Mouse (Mus musculus) macrophage (primary cell): ENCODE data around the gene E030018B13Rik. TPM values are rescaled to one million over a fixed set of nuclear protein-coding genes. Genes with fewer than 3 reads are reported as not detected.

Source experiments
- H3K27ac ChIP-seq: fragments of 350-480 bp; formaldehyde crosslinking; 2 replicates; pipeline ENCODE4 v1.9.0; 2021
- H3K36me3 ChIP-seq: fragments of 350-480 bp; formaldehyde crosslinking; 2 replicates; pipeline ENCODE4 v1.9.0; 2021; ENCODE audit errors: inconsistent target
- H3K4me3 ChIP-seq: fragments of 350-480 bp; formaldehyde crosslinking; 2 replicates; pipeline ENCODE4 v1.9.0; 2021; ENCODE audit errors: inconsistent target
- H3K79me2 ChIP-seq: fragments of 350-480 bp; formaldehyde crosslinking; 2 replicates; pipeline ENCODE4 v1.9.0; 2021; ENCODE audit errors: inconsistent target
- WGBS: methylation state at CpG from one replicate; pipeline ENCODE4 v1.1.7; 2026; ENCODE audit warnings: inconsistent platforms; ENCODE audit not compliant: missing documents; 5-methylcytosine and 5-hydroxymethylcytosine counted together
- polyA plus RNA-seq: library from polyadenylated mRNA; stranded (reverse); fragments of 250-400 nt; gene quantifications from 3 replicates; pipeline ENCODE4 v1.2.4, GENCODE M21; 2018; ENCODE audit warnings: inconsistent platforms

Gene E030018B13Rik
- polyA plus RNA-seq, 1 experiment from 2014 or later = not detected

DNA sequence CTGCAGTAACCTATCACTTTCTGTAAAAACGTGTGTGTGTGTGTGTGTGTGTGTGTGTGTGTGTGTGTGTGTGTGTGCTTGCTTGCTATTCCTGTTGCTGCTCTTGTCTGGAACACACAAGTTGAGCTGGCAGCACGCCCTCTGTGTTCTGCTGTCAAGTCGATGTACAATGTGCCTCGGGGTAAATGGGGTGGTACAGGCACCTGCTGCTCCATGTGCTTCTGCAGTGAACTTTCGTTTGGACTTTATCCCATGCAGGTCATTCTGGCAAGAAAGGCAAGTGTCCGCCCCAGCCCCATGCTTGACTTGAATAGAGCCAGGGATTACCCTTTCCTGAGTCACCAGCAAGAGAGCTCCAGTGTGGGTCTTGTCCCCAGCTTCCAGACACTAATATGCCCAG lies 1.0 kb downstream of the E030018B13Rik start:
- Histone ChIP-seq H3K4me3 (no peak overlapping the region), H3K79me2 (peaks cover 99% of the 10 kb centered on the region), H3K27ac (no peak overlapping the region), H3K36me3 (0 out of 2 replicates have a peak, but pooled peaks cover 7% of the 10 kb centered on the region)
- 68% methylated on average over 6 of the region's 6 CpGs for WGBS

DNA sequence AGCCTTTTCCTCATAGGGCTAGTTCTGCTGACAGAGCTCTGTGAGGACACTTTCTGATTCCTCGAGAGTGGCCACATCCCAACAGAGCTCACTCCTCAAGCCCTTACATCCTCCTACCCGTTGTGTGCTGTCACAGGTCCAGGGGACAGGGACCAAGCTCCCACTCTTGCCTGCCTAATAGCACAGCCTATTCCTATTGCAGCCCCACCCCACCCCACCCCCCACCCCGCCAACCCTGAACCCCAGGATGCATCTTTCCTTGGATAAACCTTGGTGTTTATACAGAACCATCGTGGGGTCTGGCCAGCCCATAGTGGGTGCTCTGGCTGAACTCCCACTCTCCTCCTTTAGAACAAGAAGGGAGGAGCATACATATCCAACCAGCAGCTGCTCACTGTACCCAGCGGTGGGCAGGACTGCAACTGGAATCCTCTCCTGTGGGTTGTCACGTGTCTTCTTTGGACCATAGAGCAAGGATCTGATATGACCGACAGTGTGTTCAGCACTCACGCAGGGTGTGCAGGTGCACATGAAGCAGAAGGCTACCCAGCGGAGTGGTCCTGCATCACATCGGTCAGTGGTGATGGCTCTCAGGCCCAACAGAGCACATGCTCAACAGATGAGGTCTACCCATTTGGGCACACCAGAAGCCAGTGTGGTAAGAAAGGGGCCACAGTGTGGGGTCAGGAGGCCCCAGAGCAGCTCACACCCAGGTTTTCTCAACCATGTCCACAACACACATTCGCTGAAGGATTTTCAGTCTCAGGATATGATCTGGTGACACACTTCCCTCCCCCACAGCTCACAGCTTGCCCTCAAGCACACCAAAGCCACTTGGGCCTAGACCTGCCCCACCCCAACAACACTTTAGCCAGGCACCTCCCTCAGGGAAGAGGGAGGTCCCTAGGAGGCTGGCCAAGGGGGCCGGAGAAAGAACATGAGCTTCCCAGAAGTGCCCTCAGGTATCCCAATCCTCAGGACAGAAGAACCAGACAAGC lies 2.4 kb downstream of the E030018B13Rik start:
- WGBS = 91% methylated on average over 12 of the region's 12 CpGs
- 0 out of 2 replicates have a peak, but pooled peaks cover 7% of the 10 kb centered on the region for H3K36me3 ChIP-seq
- H3K4me3 ChIP-seq = no peak overlapping the region

DNA sequence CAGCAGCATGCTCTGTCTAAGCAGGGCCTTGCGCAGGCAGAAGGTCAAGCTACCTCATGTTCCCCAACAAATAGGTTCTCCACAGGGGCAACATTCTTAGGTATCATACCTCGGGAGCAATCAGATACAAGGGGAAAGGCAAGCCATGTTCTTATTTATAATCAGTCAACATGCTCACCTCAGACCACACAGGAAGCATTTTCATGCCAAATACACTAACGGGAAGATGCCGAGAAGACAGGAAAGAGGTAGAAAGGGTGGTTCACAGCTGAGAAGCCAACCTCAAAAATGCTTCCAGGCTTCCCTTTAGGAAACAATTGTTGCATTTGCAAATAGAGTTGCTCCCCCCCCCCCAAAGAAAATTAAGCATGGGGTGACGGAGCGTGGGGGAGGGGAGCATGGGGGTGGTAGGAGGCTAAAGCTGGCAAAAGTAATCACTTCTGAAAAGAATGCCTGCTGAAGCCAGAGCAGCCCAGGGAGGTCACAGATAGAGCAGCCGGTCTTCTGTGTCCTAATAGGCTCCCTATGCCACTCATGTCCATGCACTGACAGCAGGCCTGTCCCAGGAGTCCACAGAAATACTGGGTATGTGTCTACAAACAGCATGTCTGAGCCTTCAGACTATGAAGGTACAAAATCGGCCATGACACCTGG lies 5.4 kb downstream of the E030018B13Rik start:
- WGBS = 58% methylated on average over 8 of the region's 8 CpGs
- 0 out of 2 replicates have a peak, but pooled peaks cover 7% of the 10 kb centered on the region for H3K36me3 ChIP-seq
- no peak overlapping the region for H3K4me3 ChIP-seq
- H3K79me2 ChIP-seq = peaks cover 100% of the 10 kb centered on the region
- no peak overlapping the region for H3K27ac ChIP-seq

More for the DNA sequence above, 2.4 kb downstream of the E030018B13Rik start:
- H3K27ac ChIP-seq = no peak overlapping the region
- H3K79me2 ChIP-seq = peaks cover 100% of the 10 kb centered on the region

DNA sequence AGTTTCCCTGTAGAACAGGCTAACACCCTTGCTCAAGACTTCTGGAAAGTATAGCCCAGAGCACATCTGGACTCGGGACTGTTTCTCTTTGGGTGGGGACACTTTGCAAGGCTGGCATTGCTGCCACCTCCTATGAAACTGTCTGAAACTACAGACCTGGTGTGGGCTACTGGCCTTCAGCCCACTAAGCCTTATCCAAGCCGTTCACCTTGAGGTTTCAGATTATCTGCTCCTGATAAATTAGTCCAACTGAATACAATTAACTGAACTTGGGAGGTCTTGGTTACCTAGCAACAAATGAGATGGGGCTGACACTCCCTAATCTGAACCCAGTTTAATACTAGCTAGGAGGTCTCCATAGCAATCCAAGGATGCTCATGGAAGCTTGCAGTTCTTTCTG lies 5.9 kb downstream of the E030018B13Rik start:
- no peak overlapping the region for H3K27ac ChIP-seq
- H3K79me2 ChIP-seq = peaks cover 100% of the 10 kb centered on the region
- no peak overlapping the region for H3K4me3 ChIP-seq
- 0 out of 2 replicates have a peak, but pooled peaks cover 7% of the 10 kb centered on the region for H3K36me3 ChIP-seq
- WGBS = 46% methylated on average over 1 of the region's 2 CpGs

DNA sequence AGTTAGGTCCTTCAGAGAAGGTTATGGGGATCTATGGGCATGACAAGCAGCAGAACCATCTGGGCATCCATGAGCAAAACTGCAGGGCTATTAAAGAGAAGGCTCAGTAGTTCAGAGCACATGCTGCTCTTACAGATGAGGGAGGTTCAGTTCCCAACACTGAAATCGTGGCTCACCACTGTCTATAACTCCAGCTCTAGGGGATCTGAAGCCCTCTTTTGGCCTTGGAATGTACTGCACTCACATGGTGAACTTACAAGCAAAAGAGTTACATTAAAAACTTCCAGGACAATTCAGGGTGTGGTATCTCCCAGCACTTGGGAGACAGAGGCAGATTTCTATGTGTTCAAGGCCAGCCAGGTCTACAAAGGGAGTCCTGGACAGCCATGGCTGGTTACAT lies 6.3 kb downstream of the E030018B13Rik start:
- H3K27ac ChIP-seq = no peak overlapping the region
- H3K36me3 ChIP-seq = 0 out of 2 replicates have a peak, but pooled peaks cover 7% of the 10 kb centered on the region
- H3K4me3 ChIP-seq = no peak overlapping the region
- 95% methylated on average over 1 of the region's 1 CpGs for WGBS
- H3K79me2 ChIP-seq = peaks cover 100% of the 10 kb centered on the region

DNA sequence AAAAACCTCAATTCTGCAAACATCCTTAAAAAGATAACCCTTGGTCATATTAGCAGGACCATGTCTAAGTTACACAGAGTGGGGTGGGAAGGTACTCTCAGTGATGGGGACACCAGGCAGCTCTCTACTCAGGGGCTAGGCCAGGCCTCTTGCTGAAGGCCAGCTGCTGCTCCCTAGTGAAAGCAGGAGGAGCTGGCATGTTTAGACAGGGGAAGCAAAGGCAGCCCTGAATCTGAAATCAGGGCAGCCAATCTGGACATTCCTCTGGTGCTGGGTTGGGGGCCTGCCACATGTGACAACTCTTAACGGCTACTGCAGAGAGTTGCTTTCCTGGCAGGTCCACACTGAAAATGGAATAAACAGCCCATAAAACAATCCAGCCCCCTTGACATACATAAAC lies 7.5 kb downstream of the E030018B13Rik start:
- H3K79me2 ChIP-seq = peaks cover 100% of the 10 kb centered on the region
- H3K27ac ChIP-seq = no peak overlapping the region
- 0 out of 2 replicates have a peak, but pooled peaks cover 7% of the 10 kb centered on the region for H3K36me3 ChIP-seq
- 92% methylated on average over 1 of the region's 1 CpGs for whole genome bisulfite sequencing
- H3K4me3 ChIP-seq = no peak overlapping the region

DNA sequence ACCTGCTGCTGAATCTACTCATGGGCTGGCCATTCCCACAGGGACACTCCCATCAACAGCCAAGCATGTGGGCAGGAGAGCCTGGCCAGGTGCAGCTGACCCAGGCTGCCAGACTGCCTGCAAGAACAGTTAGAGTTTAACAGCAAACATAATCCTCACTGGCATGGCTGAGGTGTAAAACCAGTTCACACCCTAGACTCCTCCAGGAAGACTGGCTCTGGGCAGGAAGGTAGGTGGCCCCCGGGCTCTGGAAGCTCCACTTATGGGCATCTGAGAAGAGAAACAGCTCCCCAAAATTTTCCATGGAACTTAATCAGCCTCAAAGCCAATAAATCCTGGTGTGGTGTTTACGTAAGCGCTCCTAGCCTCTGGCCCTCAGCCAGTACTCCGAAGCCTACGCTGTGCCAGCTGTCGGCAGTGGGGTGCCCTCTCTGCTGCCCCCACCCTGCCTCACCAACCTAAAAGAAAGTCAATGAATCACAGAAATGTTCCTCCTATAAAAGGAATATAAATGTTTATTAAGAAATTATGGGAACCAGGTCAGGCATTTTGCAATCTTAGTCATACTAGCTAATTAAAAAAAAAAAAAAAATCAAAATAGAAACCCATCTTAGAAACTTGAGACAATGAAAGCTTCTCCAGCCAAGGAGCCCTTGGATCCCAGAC lies 8.2 kb downstream of the E030018B13Rik start:
- 51% methylated on average over 6 of the region's 6 CpGs for WGBS
- H3K79me2 ChIP-seq = peaks cover 100% of the 10 kb centered on the region
- no peak overlapping the region for H3K27ac ChIP-seq
- 0 out of 2 replicates have a peak, but pooled peaks cover 7% of the 10 kb centered on the region for H3K36me3 ChIP-seq
- H3K4me3 ChIP-seq = no peak overlapping the region

DNA sequence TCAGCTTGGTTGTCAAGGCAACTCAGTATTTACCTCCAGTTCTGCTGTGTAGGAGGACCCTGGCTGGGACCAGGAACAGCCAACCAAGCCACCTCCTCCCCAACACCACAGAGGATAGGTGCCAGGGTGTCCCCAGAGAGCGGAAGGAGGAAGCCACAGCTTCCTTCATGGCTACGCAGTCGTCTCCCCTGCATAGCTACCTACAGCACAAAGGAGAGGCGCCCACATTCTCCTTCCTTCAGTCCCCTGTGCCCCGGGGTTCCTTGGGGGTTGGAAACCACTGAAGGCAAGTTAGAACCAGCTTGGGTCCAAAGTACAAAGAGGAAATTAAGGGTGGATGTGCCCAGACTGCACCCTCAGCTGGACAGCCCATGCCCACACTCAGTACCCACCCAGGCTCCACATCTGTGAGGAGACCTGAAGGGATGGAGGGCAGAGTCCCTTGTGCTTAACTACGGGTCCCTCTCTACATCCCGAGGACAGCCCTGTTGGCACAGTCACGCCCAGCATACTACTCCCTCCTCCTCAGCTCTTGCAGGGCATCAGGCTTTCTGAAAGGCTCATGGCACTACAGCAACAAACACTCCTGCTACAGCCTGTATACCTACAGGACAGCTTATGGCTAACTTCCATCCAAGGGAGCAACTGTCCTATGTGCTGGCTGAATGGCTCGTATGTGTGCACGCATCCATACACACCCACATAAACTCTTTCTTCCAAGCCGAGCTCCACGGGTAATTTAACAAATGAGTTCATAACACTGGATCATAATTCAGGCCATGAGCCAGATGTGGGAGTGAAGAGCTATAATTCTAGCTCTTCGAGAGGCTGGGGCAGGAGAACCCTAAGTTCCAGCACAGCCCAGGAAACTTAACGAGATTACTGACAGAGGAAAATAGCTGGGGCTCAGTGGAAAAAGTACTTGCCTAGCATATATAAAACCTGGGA lies 9.0 kb downstream of the E030018B13Rik start:
- peaks cover 100% of the 10 kb centered on the region for H3K79me2 ChIP-seq
- H3K4me3 ChIP-seq = no peak overlapping the region
- 0 out of 2 replicates have a peak, but pooled peaks cover 7% of the 10 kb centered on the region for H3K36me3 ChIP-seq
- no peak overlapping the region for H3K27ac ChIP-seq
- whole genome bisulfite sequencing = 32% methylated on average over 13 of the region's 14 CpGs

DNA sequence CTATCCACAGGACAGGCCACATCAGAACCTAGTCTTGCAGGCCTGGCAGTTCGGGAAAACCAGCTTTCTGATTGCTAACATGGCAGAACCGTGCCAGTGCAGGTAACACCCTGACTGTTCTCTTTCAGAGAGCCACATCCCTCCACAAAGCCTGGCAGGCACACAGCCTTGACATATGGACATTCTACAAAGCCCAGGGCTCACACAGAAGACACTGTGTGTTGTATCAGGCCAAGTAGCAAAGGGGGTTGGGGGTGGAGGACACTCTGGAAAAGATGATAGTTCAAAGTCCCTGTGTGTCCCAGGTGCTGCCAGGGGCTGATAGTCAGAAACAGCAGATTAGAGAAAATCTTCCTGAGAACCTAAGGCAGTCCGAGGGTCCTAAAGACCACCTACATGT lies 9.8 kb downstream of the E030018B13Rik start:
- H3K36me3 ChIP-seq = no peaks in the 10 kb centered on the region

DNA sequence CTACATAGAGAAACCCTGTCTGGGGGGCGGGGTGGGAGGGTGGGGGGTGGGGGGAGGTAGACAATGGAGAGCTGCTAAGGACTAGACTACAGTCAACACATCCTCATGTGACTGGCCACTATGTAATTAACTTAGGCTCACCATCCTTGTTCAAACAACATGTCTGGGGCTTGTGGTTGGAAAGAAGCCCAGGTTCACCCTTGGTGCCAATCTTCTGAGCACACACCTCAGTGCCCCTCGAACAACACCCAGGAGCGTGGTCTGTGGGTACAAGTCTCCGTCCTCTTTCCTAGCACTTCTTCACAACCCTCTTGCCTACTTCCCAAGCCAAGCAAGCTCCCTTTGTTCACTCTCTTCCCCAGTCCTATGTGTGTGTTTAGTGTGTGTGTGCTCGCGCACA lies 10.5 kb downstream of the E030018B13Rik start:
- Histone ChIP-seq H3K4me3 (no peak overlapping the region), H3K79me2 (peaks cover 100% of the 10 kb centered on the region), H3K27ac (no peak overlapping the region), H3K36me3 (no peaks in the 10 kb centered on the region)
- 100% methylated on average over 5 of the region's 6 CpGs for WGBS

More for the DNA sequence above, 9.8 kb downstream of the E030018B13Rik start:
- H3K27ac ChIP-seq = no peak overlapping the region
- peaks cover 100% of the 10 kb centered on the region for H3K79me2 ChIP-seq
- whole genome bisulfite sequencing = 88% methylated on average over 3 of the region's 3 CpGs
- no peak overlapping the region for H3K4me3 ChIP-seq

DNA sequence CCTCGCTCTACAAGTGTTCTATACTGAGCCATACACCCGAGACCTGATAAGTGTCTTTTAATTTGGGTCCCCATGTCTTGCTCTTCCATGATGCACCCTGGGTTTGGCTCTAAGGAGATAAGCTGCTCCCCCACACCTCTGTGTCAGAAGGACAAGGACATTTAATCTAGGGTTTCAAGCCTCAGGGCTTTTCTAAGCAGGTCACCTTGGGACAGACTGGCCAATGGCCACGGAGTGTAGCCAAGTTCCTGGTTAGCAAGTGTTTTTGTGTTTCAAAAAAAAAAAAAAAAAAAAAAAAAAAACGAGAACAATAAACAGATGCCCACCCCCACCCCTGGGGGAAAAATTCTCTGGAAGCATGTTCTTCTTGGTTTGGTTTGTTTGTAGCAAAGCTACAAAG lies 12.4 kb downstream of the E030018B13Rik start:
- Histone ChIP-seq H3K79me2 (peaks cover 100% of the 10 kb centered on the region), H3K36me3 (no peaks in the 10 kb centered on the region), H3K4me3 (no peak overlapping the region), H3K27ac (no peak overlapping the region)
- 93% methylated on average over 2 of the region's 4 CpGs for whole genome bisulfite sequencing

DNA sequence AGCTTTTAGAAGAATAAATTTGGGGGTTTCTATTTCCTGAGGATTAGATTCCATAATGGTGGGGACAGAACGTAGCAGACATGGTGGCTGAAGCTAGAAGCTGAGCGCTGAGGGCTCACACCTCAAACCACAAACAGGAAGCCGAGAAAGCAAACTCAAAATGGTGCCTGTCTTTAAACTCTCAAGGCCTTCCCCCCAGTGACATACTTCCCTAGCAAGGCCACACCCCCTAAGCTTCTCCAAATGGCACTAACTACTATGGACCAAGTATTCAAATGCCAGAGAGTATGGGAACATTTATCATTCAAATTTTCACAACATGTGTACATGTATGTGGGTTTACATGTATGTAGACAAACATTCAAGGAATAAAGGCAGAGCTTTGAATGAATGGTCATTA lies 13.5 kb downstream of the E030018B13Rik start:
- Histone ChIP-seq H3K27ac (no peak overlapping the region), H3K4me3 (no peak overlapping the region), H3K36me3 (no peaks in the 10 kb centered on the region), H3K79me2 (peaks cover 100% of the 10 kb centered on the region)
- 13% methylated on average over 3 of the region's 3 CpGs for WGBS

DNA sequence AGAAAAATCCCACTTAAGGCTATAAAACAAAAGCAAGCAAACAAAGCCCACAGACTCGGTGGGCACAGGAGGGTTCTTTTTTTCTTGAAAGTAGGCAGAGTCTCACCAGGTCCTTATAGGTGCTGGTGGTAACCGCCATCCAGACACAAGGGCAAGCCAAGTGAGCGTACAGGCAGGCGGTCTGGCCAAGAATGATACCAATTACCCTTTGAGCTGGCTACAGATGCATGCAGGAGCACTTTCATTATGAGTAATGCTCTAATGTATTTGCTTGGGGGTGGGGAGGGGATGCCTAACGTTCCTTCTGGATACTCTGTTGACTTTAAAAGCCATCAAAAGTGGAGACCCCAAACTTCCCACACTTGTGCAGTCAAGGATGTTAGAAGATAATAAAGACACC lies 14.1 kb downstream of the E030018B13Rik start:
- Histone ChIP-seq H3K79me2 (peaks cover 100% of the 10 kb centered on the region), H3K36me3 (no peaks in the 10 kb centered on the region), H3K4me3 (no peak overlapping the region), H3K27ac (no peak overlapping the region)
- 91% methylated on average over 5 of the region's 5 CpGs for WGBS
